Mouse (Mus musculus) ES-Bruce4 (cell line): ENCODE data around the gene Gm29644. TPM values are rescaled to one million over a fixed set of nuclear protein-coding genes. Genes with fewer than 3 reads are reported as not detected.
"Not testable (repeated sequence)": the region's sequence is repeated elsewhere in the genome, so short reads cannot be mapped to it uniquely, and the experiment has no call there.

ENCODE experiments used
- H3K27ac ChIP-seq: 2 replicates; pipeline ENCODE4 v1.5.1; 2012; ENCODE audit warnings: low read length, inconsistent platforms; ENCODE audit not compliant: insufficient read depth
- H3K27me3 ChIP-seq: 2 replicates; pipeline ENCODE4 v1.6.1; 2012; ENCODE audit warnings: mild to moderate bottlenecking, low read length, inconsistent platforms; ENCODE audit not compliant: control insufficient read depth, poor library complexity, insufficient read depth, severe bottlenecking
- H3K36me3 ChIP-seq: 2 replicates; pipeline ENCODE4 v1.6.1; 2012; ENCODE audit warnings: inconsistent platforms, mild to moderate bottlenecking, low read length, moderate library complexity; ENCODE audit not compliant: control insufficient read depth, poor library complexity, insufficient read depth, severe bottlenecking
- H3K4me1 ChIP-seq: one replicate; pipeline ENCODE4 v1.8.1; 2011; ENCODE audit warnings: low read length; ENCODE audit not compliant: control insufficient read depth, insufficient read depth
- H3K4me3 ChIP-seq: 2 replicates; pipeline ENCODE4 v1.5.1; 2011; ENCODE audit warnings: low read depth, mild to moderate bottlenecking, low read length
- H3K9ac ChIP-seq: 2 replicates; pipeline ENCODE4 v1.6.1; 2012; ENCODE audit warnings: low read depth, mild to moderate bottlenecking, inconsistent platforms; ENCODE audit not compliant: poor library complexity, severe bottlenecking
- H3K9me3 ChIP-seq: replicated peaks from 2 replicates; pipeline ENCODE4 v1.6.1; 2012; ENCODE audit warnings: mild to moderate bottlenecking, low read length, inconsistent platforms; ENCODE audit not compliant: control insufficient read depth, poor library complexity, insufficient read depth, severe bottlenecking
- polyA plus RNA-seq: library from polyadenylated mRNA; stranded (reverse); fragments of >200 nt; gene quantifications from 2 replicates; pipeline ENCODE4 v1.2.4, GENCODE M21; 2011; ENCODE audit warnings: low read depth; ENCODE audit not compliant: missing spikeins, insufficient read depth, insufficient read length

Gene Gm29644
- not detected in 2 replicates for polyA plus RNA-seq

DNA sequence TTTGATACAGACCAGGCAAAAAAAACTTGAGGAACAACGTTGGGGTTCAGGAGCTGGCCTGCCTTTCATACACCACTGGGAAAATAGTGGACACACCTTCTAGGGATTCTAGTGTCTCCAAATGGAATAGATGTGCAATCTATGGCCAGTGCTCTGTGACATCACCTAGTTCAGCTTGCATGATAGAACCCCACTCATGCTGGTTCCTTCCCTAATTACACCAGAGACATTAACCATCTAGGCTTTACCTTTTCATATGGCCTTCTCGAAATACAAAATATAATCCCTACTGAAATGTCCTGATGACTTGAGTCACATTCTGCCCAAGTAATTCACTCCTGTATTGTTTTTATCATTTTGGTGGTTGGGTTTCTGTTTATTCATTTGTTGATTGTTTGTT lies at the start of gene Gm29644, which contains the start of gene Gm29423:
Gene Gm29644 (minus strand): TSS at position 157 of the 400 bp plus-strand sequence.
Gene Gm29423 (minus strand): TSS at position 101 of the 400 bp plus-strand sequence.
- H3K27me3 ChIP-seq, H3K9me3 ChIP-seq, H3K9ac ChIP-seq, H3K4me1 ChIP-seq, H3K27ac ChIP-seq, H3K4me3 ChIP-seq, H3K36me3 ChIP-seq: not testable (repeated sequence)

DNA sequence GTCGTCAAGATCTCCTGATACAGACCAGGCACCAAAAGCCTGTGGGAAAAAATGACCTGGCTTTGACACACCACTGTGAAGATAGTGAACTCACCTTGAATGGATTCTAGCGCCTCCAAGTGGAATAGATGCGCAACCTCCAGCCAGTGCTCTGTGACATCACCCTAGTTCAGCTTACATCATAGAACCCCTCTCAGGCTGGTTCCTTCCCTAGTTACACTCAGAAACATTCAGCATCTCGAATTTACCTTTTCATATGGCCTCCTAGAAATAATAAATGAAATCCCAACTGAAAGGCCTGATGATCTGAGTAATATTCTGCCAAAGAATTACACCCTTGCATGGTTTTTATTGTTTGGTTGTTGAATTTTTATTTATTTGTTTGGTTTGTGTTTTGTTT lies 29.6 kb downstream of the Gm29644 start, which contains the start of gene Gm21118:
Gene Gm21118 (minus strand): TSS at position 101 of the 400 bp plus-strand sequence.
- H3K27ac ChIP-seq, H3K36me3 ChIP-seq, H3K27me3 ChIP-seq, H3K9me3 ChIP-seq, H3K4me1 ChIP-seq, H3K4me3 ChIP-seq, H3K9ac ChIP-seq: not testable (repeated sequence)

Other genes with a start within 250 kb of the Gm29644 start
- gene Gm21118, start 29.7 kb downstream of the Gm29644 start, polyA plus RNA-seq: not detected in 2 replicates
- not detected in 2 replicates for gene Gm29423, start 56 bp downstream of the Gm29644 start, polyA plus RNA-seq
- not detected in 2 replicates for gene Gm20888, start 138.5 kb upstream of the Gm29644 start, polyA plus RNA-seq